Mouse (Mus musculus): ENCODE measurements around the gene Tspan5. TPM values are rescaled to one million over a fixed set of nuclear protein-coding genes. Genes with fewer than 3 reads are reported as not detected.

Tspan5 gene
- total and polyA plus RNA-seq, 3 experiments: 28.1 to 35.1 TPM; not detected in 1

- Histone ChIP-seq H3K36me3 (ENCODE audit: control insufficient read depth in 1 of 2, insufficient read depth in 2 of 2, low read length in 2 of 2) (no peaks in the 10 kb centered on the region; a peak in 1 of 4 replicates), H3K9ac (ENCODE audit: control insufficient read depth, low read depth, low read length, poor library complexity, severe bottlenecking) (no peak overlapping the region), H3K79me2 (ENCODE audit: control insufficient read depth, insufficient read depth, low read length, poor library complexity) (peaks cover 12% of the 10 kb centered on the region), H3K27me3 (ENCODE audit: control insufficient read depth in 1 of 2, insufficient read depth in 2 of 2, low read length in 2 of 2) (no peaks in the 10 kb centered on the region), H3K27ac (ENCODE audit: control insufficient read depth, low read depth, low read length) (no peak overlapping the region), H3K4me3 (ENCODE audit: control insufficient read depth in 1 of 2, insufficient read depth in 1 of 2, low read depth in 2 of 2, low read length in 2 of 2) (no peak overlapping the region), H3K9me3 (replicated peaks; ENCODE audit: insufficient read depth, low read length) (no peaks in the 10 kb centered on the region), H3K4me1 (ENCODE audit: control insufficient read depth in 1 of 2, insufficient read depth in 2 of 2, low read length in 2 of 2) (peaks cover 0 to 9% of the 10 kb centered on the region in 2 experiments; a peak in 2 of 4 replicates)
- no peak for TF ChIP-seq MXI1 (IDR thresholded peaks at IDR 0.05; ENCODE audit: low read depth, low read length)
- no peak for TF ChIP-seq BHLHE40 (IDR thresholded peaks at IDR 0.05; ENCODE audit: borderline replicate concordance, low read depth, low read length)
- TF ChIP-seq POLR2AphosphoS2 (IDR thresholded peaks at IDR 0.05; ENCODE audit: low read length): no peak
- no peak for TF ChIP-seq CHD1 (IDR thresholded peaks at IDR 0.05; ENCODE audit: low read depth, low read length)
- no peak for TF ChIP-seq EP300 (IDR thresholded peaks at IDR 0.05; ENCODE audit: low read depth in 1 of 2, low read length in 2 of 2)
- no peak for TF ChIP-seq ELF1 (IDR thresholded peaks at IDR 0.05; ENCODE audit: low read depth, low read length)
- TF ChIP-seq E2F4 (IDR thresholded peaks at IDR 0.05; ENCODE audit: borderline replicate concordance, low read depth, low read length): no peak
- no peak for TF ChIP-seq ETS1 (IDR thresholded peaks at IDR 0.05; ENCODE audit: low read depth, low read length)
- TF ChIP-seq TBP (IDR thresholded peaks at IDR 0.05; ENCODE audit: low read depth, low read length): no peak
- TF ChIP-seq MYB (IDR thresholded peaks at IDR 0.05; ENCODE audit: low read depth, low read length): no peak
- TF ChIP-seq RAD21 (IDR thresholded peaks at IDR 0.05; ENCODE audit: low read depth, low read length): no peak
- no peak for TF ChIP-seq SIN3A (IDR thresholded peaks at IDR 0.05; ENCODE audit: low read length)
- no peak for TF ChIP-seq RCOR1 (IDR thresholded peaks at IDR 0.05; ENCODE audit: low read depth, low read length)
- no peak for TF ChIP-seq TCF12 (IDR thresholded peaks at IDR 0.05; ENCODE audit: low read depth, low read length)
- no peak for TF ChIP-seq HCFC1 (IDR thresholded peaks at IDR 0.05; ENCODE audit: low read depth, low read length)
- TF ChIP-seq ZNF384 (IDR thresholded peaks at IDR 0.05; ENCODE audit: low read depth, low read length): no peak
- DNase-seq (ENCODE audit: low read depth, low spot score): no peak
These were observed 70.6 kb downstream of the Tspan5 start for GRCm38 (mm10) chr3:138812565-138812964.

- Histone ChIP-seq H3K27me3 (ENCODE audit: control insufficient read depth in 1 of 2, insufficient read depth in 2 of 2, low read length in 2 of 2) (no peaks in the 10 kb centered on the region), H3K27ac (ENCODE audit: control insufficient read depth, low read depth, low read length) (no peak overlapping the region), H3K36me3 (ENCODE audit: control insufficient read depth in 1 of 2, insufficient read depth in 2 of 2, low read length in 2 of 2) (no peaks in the 10 kb centered on the region; a peak in 1 of 4 replicates), H3K9me3 (replicated peaks; ENCODE audit: insufficient read depth, low read length) (no peaks in the 10 kb centered on the region), H3K79me2 (ENCODE audit: control insufficient read depth, insufficient read depth, low read length, poor library complexity) (peaks cover 13% of the 10 kb centered on the region), H3K9ac (ENCODE audit: control insufficient read depth, low read depth, low read length, poor library complexity, severe bottlenecking) (no peak overlapping the region), H3K4me1 (ENCODE audit: control insufficient read depth in 1 of 2, insufficient read depth in 2 of 2, low read length in 2 of 2) (peaks cover 0 to 9% of the 10 kb centered on the region in 2 experiments; a peak in 2 of 4 replicates), H3K4me3 (ENCODE audit: control insufficient read depth in 1 of 2, insufficient read depth in 1 of 2, low read depth in 2 of 2, low read length in 2 of 2) (no peak overlapping the region)
- no peak for DNase-seq (ENCODE audit: low read depth, low spot score)
- no peak for TF ChIP-seq TAL1 (IDR thresholded peaks at IDR 0.05; ENCODE audit: low read length)
- no peak for TF ChIP-seq KAT2A (conservative IDR thresholded peaks at IDR 0.05; ENCODE audit: low read depth, low read length)
- TF ChIP-seq E2F4 (IDR thresholded peaks at IDR 0.05; ENCODE audit: borderline replicate concordance, low read depth, low read length): no peak
- TF ChIP-seq MYC (IDR thresholded peaks at IDR 0.05; ENCODE audit: low read depth, low read length): no peak
- TF ChIP-seq MXI1 (IDR thresholded peaks at IDR 0.05; ENCODE audit: low read depth, low read length): no peak
- TF ChIP-seq GATA1 (IDR thresholded peaks at IDR 0.05; ENCODE audit: low read depth, low read length): no peak
- TF ChIP-seq ZMIZ1 (IDR thresholded peaks at IDR 0.05; ENCODE audit: low read depth, low read length): no peak
- TF ChIP-seq CTCF (IDR thresholded peaks at IDR 0.05 in 2 of 3, conservative IDR thresholded peaks at IDR 0.05 in 1 of 3; ENCODE audit: control insufficient read depth in 1 of 3, insufficient read depth in 1 of 3, low read depth in 2 of 3, low read length in 3 of 3, poor library complexity in 1 of 3, severe bottlenecking in 1 of 3): no peak
- TF ChIP-seq NELFE (IDR thresholded peaks at IDR 0.05; ENCODE audit: low read depth, low read length): no peak
- no peak for TF ChIP-seq HCFC1 (IDR thresholded peaks at IDR 0.05; ENCODE audit: low read depth, low read length)
These were observed 71.3 kb downstream of the Tspan5 start for GRCm38 (mm10) chr3:138813139-138813810.

All from MEL (cell line).